Mouse (Mus musculus) megakaryocyte, embryonic 14.5 days (primary cell): ENCODE measurements around the gene Isl1.

Experiments
- FLI1 ChIP-seq: IDR thresholded peaks from 2 replicates; pipeline ENCODE4 v1.6.1; 2012; ENCODE audit warnings: low read length, inconsistent platforms, mixed read lengths
- GATA1 ChIP-seq: IDR thresholded peaks from 3 replicates; pipeline ENCODE4 v1.6.1; 2012; ENCODE audit warnings: mixed read lengths, low read length, inconsistent platforms, borderline replicate concordance

- TF ChIP-seq GATA1 (no peak), FLI1 (no peak)
Measured at GRCm38 (mm10) chr13:116293301-116294150, 16.0 kb downstream of the Isl1 start.
